Mouse (Mus musculus): ENCODE data around the gene Tut1. TPM values are rescaled to one million over a fixed set of nuclear protein-coding genes. Genes with fewer than 3 reads are reported as not detected.

Tut1 gene
- 1 to 10 TPM; 8.3 to 9.6 TPM for total RNA-seq (2021)

GRCm38 (mm10) chr19:8953135-8954039 is at the start of gene Tut1:
Gene Tut1 (plus strand): TSS chr19:8953847.
- peak; percentile 93 for DNase-seq

GRCm38 (mm10) chr19:8908531-8908930 is 45.1 kb upstream of the Tut1 start:
- DNase-seq = no peak

GRCm38 (mm10) chr19:8911810-8912209 is 41.8 kb upstream of the Tut1 start:
- DNase-seq = no peak

GRCm38 (mm10) chr19:8914212-8914611 is 39.4 kb upstream of the Tut1 start:
- no peak for DNase-seq

- no peak for DNase-seq
Measured at GRCm38 (mm10) chr19:8919000-8919399, 34.6 kb upstream of the Tut1 start.

GRCm38 (mm10) chr19:8919684-8920072 is 34.0 kb upstream of the Tut1 start:
- DNase-seq = no peak

GRCm38 (mm10) chr19:8920073-8920736 is 33.4 kb upstream of the Tut1 start, which contains the start of gene B3gat3:
Gene B3gat3 (plus strand): TSS chr19:8920374.
- peak; percentile 97 for DNase-seq

- DNase-seq = no peak
Measured at GRCm38 (mm10) chr19:8920836-8921291, 32.8 kb upstream of the Tut1 start.

GRCm38 (mm10) chr19:8921741-8922140 is 31.9 kb upstream of the Tut1 start:
- no peak for DNase-seq

- no peak for DNase-seq
Measured at GRCm38 (mm10) chr19:8926766-8927165, 26.9 kb upstream of the Tut1 start.

- DNase-seq = no peak
Measured at GRCm38 (mm10) chr19:8927891-8928525, 25.6 kb upstream of the Tut1 start.

- no peak for DNase-seq
Measured at GRCm38 (mm10) chr19:8928689-8929223, 24.9 kb upstream of the Tut1 start.

- peak; percentile 91 for DNase-seq
Measured at GRCm38 (mm10) chr19:8929224-8930088, 24.2 kb upstream of the Tut1 start, which contains the start of the genes Rom1 and Eml3. Gene Rom1 (minus strand): TSS chr19:8929356. Gene Eml3 (plus strand): TSS chr19:8929552.

- no peak for DNase-seq
Measured at GRCm38 (mm10) chr19:8930117-8930516, 23.5 kb upstream of the Tut1 start.

- no peak for DNase-seq
Measured at GRCm38 (mm10) chr19:8930771-8931170, 22.9 kb upstream of the Tut1 start.

GRCm38 (mm10) chr19:8936736-8937135 is 16.9 kb upstream of the Tut1 start:
- DNase-seq = no peak

- DNase-seq = no peak
Measured at GRCm38 (mm10) chr19:8940526-8941133, 13.0 kb upstream of the Tut1 start.

GRCm38 (mm10) chr19:8941136-8941514 is 12.5 kb upstream of the Tut1 start:
- DNase-seq = no peak

GRCm38 (mm10) chr19:8941515-8942217 is 12.0 kb upstream of the Tut1 start, which contains the start of gene Mta2:
Gene Mta2 (plus strand): TSS chr19:8941875.
- DNase-seq = peak; percentile 97

- DNase-seq = peak; percentile 62
Measured at GRCm38 (mm10) chr19:8942276-8942964, 11.2 kb upstream of the Tut1 start.

Data from heart, postnatal 4 days (tissue).